Mouse (Mus musculus): ENCODE results near the gene Olfr15. TPM values are rescaled to one million over a fixed set of nuclear protein-coding genes. Genes with fewer than 3 reads are reported as not detected.

Olfr15 gene
- polyA plus RNA-seq, 1 experiment from 2014 or later: not detected

GRCm38 (mm10) chr16:3859254-3859653, 28.6 kb downstream of the Olfr15 start:
- Histone ChIP-seq H3K9ac (ENCODE audit: low read depth, low read length) (no peak overlapping the region), H3K36me3 (ENCODE audit: insufficient read depth, low read length) (0 out of 2 replicates have a peak, but pooled peaks cover 7% of the 10 kb centered on the region), H3K4me3 (replicated peaks; ENCODE audit: low read depth, low read length) (no peak overlapping the region), H3K9me3 (replicated peaks; ENCODE audit: low read length) (no peaks in the 10 kb centered on the region), H3K27me3 (ENCODE audit: insufficient read depth, low read length) (no peaks in the 10 kb centered on the region), H3K27ac (no peak overlapping the region), H3K4me1 (replicated peaks; ENCODE audit: insufficient read depth, low read length) (no peaks in the 10 kb centered on the region), H3K4me2 (ENCODE audit: low read length) (no peak overlapping the region)
- no peak for DNase-seq (ENCODE audit: low spot score)
- ATAC-seq (replicated peaks; ENCODE audit: low FRiP score, low read depth): no peak
- TF ChIP-seq CTCF (IDR thresholded peaks at IDR 0.05; ENCODE audit: low read depth): no peak
- 91% methylated on average over 4 of the region's 4 CpGs for WGBS

- Histone ChIP-seq H3K9me3 (replicated peaks; ENCODE audit: low read length) (no peaks in the 10 kb centered on the region), H3K4me2 (ENCODE audit: low read length) (peak overlapping the region; percentile 66), H3K9ac (ENCODE audit: low read depth, low read length) (peak overlapping the region; percentile 71), H3K4me1 (replicated peaks; ENCODE audit: insufficient read depth, low read length) (peaks cover 3% of the 10 kb centered on the region), H3K27me3 (ENCODE audit: insufficient read depth, low read length) (no peaks in the 10 kb centered on the region), H3K36me3 (ENCODE audit: insufficient read depth, low read length) (no peaks in the 10 kb centered on the region), H3K27ac (peak overlapping the region; percentile 3; the same call in 1 of the 2 replicates), H3K4me3 (replicated peaks; ENCODE audit: low read depth, low read length) (peak overlapping the region; percentile 43)
- DNase-seq (ENCODE audit: low spot score) (no peak), ATAC-seq (replicated peaks; ENCODE audit: low FRiP score, low read depth) (0 out of 2 replicates have a peak, but pooled peaks have one; percentile 10)
- TF ChIP-seq CTCF (IDR thresholded peaks at IDR 0.05; ENCODE audit: low read depth): no peak
- WGBS: 2% methylated on average over 16 of the region's 16 CpGs
Observed at GRCm38 (mm10) chr16:3871815-3872214, 41.1 kb downstream of the Olfr15 start.

GRCm38 (mm10) chr16:3872216-3873047, 41.8 kb downstream of the Olfr15 start, which contains the start of gene Naa60:
Gene Naa60 (plus strand): TSS chr16:3872375.
- H3K9ac ChIP-seq (ENCODE audit: low read depth, low read length): peak within 1 kb of the TSS; percentile 71
- peak; percentile 3; the same call in 1 of the 2 replicates for TF ChIP-seq CTCF (IDR thresholded peaks at IDR 0.05; ENCODE audit: low read depth)
- DNase-seq (ENCODE audit: low spot score) (peak; percentile 98), ATAC-seq (replicated peaks; ENCODE audit: low FRiP score, low read depth) (peak; percentile 99)
- H3K4me2 ChIP-seq (ENCODE audit: low read length): peak within 1 kb of the TSS; percentile 66
- H3K9me3 ChIP-seq (replicated peaks; ENCODE audit: low read length): no peaks in the 10 kb centered on the region
- H3K4me1 ChIP-seq (replicated peaks; ENCODE audit: insufficient read depth, low read length): peaks cover 3% of the 10 kb centered on the region
- 5% methylated on average over 47 of the region's 47 CpGs for WGBS
- no peaks in the 10 kb centered on the region for H3K27me3 ChIP-seq (ENCODE audit: insufficient read depth, low read length)
- peak within 1 kb of the TSS; percentile 68; the same call in 1 of the 2 replicates for H3K27ac ChIP-seq
- H3K36me3 ChIP-seq (ENCODE audit: insufficient read depth, low read length): no peaks in the 10 kb centered on the region
- H3K4me3 ChIP-seq (replicated peaks; ENCODE audit: low read depth, low read length): peak within 1 kb of the TSS; percentile 43

GRCm38 (mm10) chr16:3876346-3876745, 45.7 kb downstream of the Olfr15 start:
- H3K36me3 ChIP-seq (ENCODE audit: insufficient read depth, low read length): no peaks in the 10 kb centered on the region
- H3K4me1 ChIP-seq (replicated peaks; ENCODE audit: insufficient read depth, low read length): peaks cover 3% of the 10 kb centered on the region
- H3K9me3 ChIP-seq (replicated peaks; ENCODE audit: low read length): no peaks in the 10 kb centered on the region
- no peak overlapping the region for H3K4me3 ChIP-seq (replicated peaks; ENCODE audit: low read depth, low read length)
- TF ChIP-seq CTCF (IDR thresholded peaks at IDR 0.05; ENCODE audit: low read depth): no peak
- WGBS: 93% methylated on average over 4 of the region's 4 CpGs
- no peak overlapping the region for H3K27ac ChIP-seq
- H3K27me3 ChIP-seq (ENCODE audit: insufficient read depth, low read length): no peaks in the 10 kb centered on the region
- DNase-seq (ENCODE audit: low spot score) (no peak), ATAC-seq (replicated peaks; ENCODE audit: low FRiP score, low read depth) (no peak)
- H3K9ac ChIP-seq (ENCODE audit: low read depth, low read length): no peak overlapping the region
- H3K4me2 ChIP-seq (ENCODE audit: low read length): no peak overlapping the region

- Histone ChIP-seq H3K9ac (ENCODE audit: low read depth, low read length) (peak within 1 kb of the TSS; percentile 91), H3K9me3 (replicated peaks; ENCODE audit: low read length) (no peaks in the 10 kb centered on the region), H3K4me1 (replicated peaks; ENCODE audit: insufficient read depth, low read length) (peaks cover 6% of the 10 kb centered on the region; the same call in 1 of the 2 replicates), H3K4me3 (replicated peaks; ENCODE audit: low read depth, low read length) (peak within 1 kb of the TSS; percentile 98), H3K27me3 (ENCODE audit: insufficient read depth, low read length) (no peaks in the 10 kb centered on the region), H3K36me3 (ENCODE audit: insufficient read depth, low read length) (no peaks in the 10 kb centered on the region), H3K4me2 (ENCODE audit: low read length) (peak within 1 kb of the TSS; percentile 92), H3K27ac (peak within 1 kb of the TSS; percentile 89)
- ATAC-seq (replicated peaks; ENCODE audit: low FRiP score, low read depth) (peak; percentile 99), DNase-seq (ENCODE audit: low spot score) (peak; percentile 97)
- under 1% methylated on average over 84 of the region's 88 CpGs for WGBS
- TF ChIP-seq CTCF (IDR thresholded peaks at IDR 0.05; ENCODE audit: low read depth): peak; percentile 54
Observed at GRCm38 (mm10) chr16:3884201-3885064, 53.8 kb downstream of the Olfr15 start, which contains the start of the genes Zfp597 and Gm20695. Gene Zfp597 (minus strand): TSS chr16:3884561. Gene Gm20695 (plus strand): TSS chr16:3884648.
